Mouse (Mus musculus) CH12.LX (cell line): ENCODE measurements around the gene Shtn1. TPM values are rescaled to one million over a fixed set of nuclear protein-coding genes. Genes with fewer than 3 reads are reported as not detected.

Experiments used
- DNase-seq: peaks from one replicate; pipeline ENCODE4 v3.0.0-alpha.2; 2013; ENCODE audit errors: extremely low read depth
- H3K27ac ChIP-seq: 2 replicates; pipeline ENCODE4 v1.5.1; 2012; ENCODE audit warnings: low read depth, mild to moderate bottlenecking, control low read depth, moderate library complexity; ENCODE audit not compliant: insufficient read depth
- H3K27me3 ChIP-seq: replicated peaks from 2 replicates; pipeline ENCODE3; 2012; ENCODE audit warnings: inconsistent platforms
- H3K36me3 ChIP-seq, 2 experiments: replicated peaks in 1 of 2; 2 replicates each; pipeline versions ENCODE3 to v1.6.1; 2012; ENCODE audit warnings: inconsistent platforms in 1 of 2, low read length in 1 of 2, mild to moderate bottlenecking in 1 of 2, mixed read lengths in 1 of 2, moderate library complexity in 1 of 2; ENCODE audit not compliant: control insufficient read depth in 1 of 2, insufficient read depth in 1 of 2
- H3K4me1 ChIP-seq, 2 experiments: 2 replicates each; pipeline ENCODE4 v1.6.1; 2012; ENCODE audit warnings: inconsistent platforms in 1 of 2, moderate library complexity in 1 of 2; ENCODE audit not compliant: insufficient read depth in 2 of 2, control insufficient read depth in 1 of 2
- H3K4me2 ChIP-seq: 2 replicates; pipeline ENCODE4 v1.6.1; 2012; ENCODE audit warnings: low read depth, mild to moderate bottlenecking, control low read depth; ENCODE audit not compliant: poor library complexity, insufficient read depth, severe bottlenecking
- H3K4me3 ChIP-seq, 3 experiments: fragments of 150-350 bp in 1 of 3; sonication (generic) in 1 of 3; replicated peaks in 1 of 3; 2 replicates each; pipeline versions ENCODE3 to v1.5.1; 2011 to 2012; ENCODE audit warnings: low read depth in 2 of 3, low read length in 2 of 3, mild to moderate bottlenecking in 2 of 3, moderate library complexity in 2 of 3, control low read depth in 1 of 3, improper control_type of control experiment in 1 of 3, inconsistent platforms in 1 of 3, mixed read lengths in 1 of 3; ENCODE audit not compliant: poor library complexity in 1 of 3
- H3K79me2 ChIP-seq: replicated peaks from 2 replicates; pipeline ENCODE4 v1.6.1; 2012; ENCODE audit warnings: mild to moderate bottlenecking, moderate library complexity; ENCODE audit not compliant: control insufficient read depth, poor library complexity, insufficient read depth, severe bottlenecking; ENCODE audit errors: extremely low read depth
- H3K9ac ChIP-seq: 2 replicates; pipeline ENCODE4 v1.6.1; 2012; ENCODE audit warnings: low read depth, mild to moderate bottlenecking, control low read depth, moderate library complexity; ENCODE audit not compliant: insufficient read depth
- H3K9me3 ChIP-seq: replicated peaks from 2 replicates; pipeline ENCODE3; 2012; ENCODE audit warnings: low read length, inconsistent platforms, mixed read lengths
- CHD2 ChIP-seq: IDR thresholded peaks from 2 replicates; pipeline ENCODE4 v1.6.1; 2011; ENCODE audit warnings: low read length, improper control_type of control experiment
- CTCF ChIP-seq, 2 experiments: IDR thresholded peaks in 1 of 2; conservative IDR thresholded peaks in 1 of 2; 2 replicates each; pipeline ENCODE4 v1.5.1; 2011 to 2012; ENCODE audit warnings: low read depth in 2 of 2, low read length in 2 of 2, improper control_type of control experiment in 1 of 2, inconsistent platforms in 1 of 2, mild to moderate bottlenecking in 1 of 2, moderate library complexity in 1 of 2
- GABPA ChIP-seq: IDR thresholded peaks from 2 replicates; pipeline ENCODE4 v1.6.1; 2012; ENCODE audit warnings: low read depth, low read length, improper control_type of control experiment, inconsistent platforms; ENCODE audit not compliant: insufficient replicate concordance
- IRF4 ChIP-seq: IDR thresholded peaks from 2 replicates; pipeline ENCODE4 v1.6.1; 2014; ENCODE audit warnings: low read depth, mild to moderate bottlenecking, inconsistent platforms, low read length, improper control_type of control experiment
- JUN ChIP-seq: IDR thresholded peaks from 2 replicates; pipeline ENCODE4 v1.6.1; 2011; ENCODE audit warnings: low read depth, mild to moderate bottlenecking, low read length, improper control_type of control experiment, moderate library complexity; ENCODE audit not compliant: insufficient read depth
- JUND ChIP-seq: conservative IDR thresholded peaks from 2 replicates; pipeline ENCODE4 v1.6.1; 2011; ENCODE audit warnings: low read depth, low read length, improper control_type of control experiment
- MAZ ChIP-seq: IDR thresholded peaks from 2 replicates; pipeline ENCODE4 v1.6.1; 2012; ENCODE audit warnings: low read depth, mild to moderate bottlenecking, inconsistent platforms, low read length, improper control_type of control experiment, moderate library complexity
- MEF2A ChIP-seq: IDR thresholded peaks from 2 replicates; pipeline ENCODE4 v1.6.1; 2014; ENCODE audit warnings: low read depth, mild to moderate bottlenecking, inconsistent platforms, low read length, improper control_type of control experiment, borderline replicate concordance
- MXI1 ChIP-seq: IDR thresholded peaks from 2 replicates; pipeline ENCODE4 v1.6.1; 2011; ENCODE audit warnings: mild to moderate bottlenecking, low read depth, low read length, improper control_type of control experiment
- MYC ChIP-seq: IDR thresholded peaks from 2 replicates; pipeline ENCODE4 v1.6.1; 2011; ENCODE audit warnings: low read depth, mild to moderate bottlenecking, improper control_type of control experiment, low read length
- NELFE ChIP-seq: IDR thresholded peaks from 2 replicates; pipeline ENCODE4 v1.6.1; 2011; ENCODE audit warnings: low read depth, low read length, improper control_type of control experiment
- POLR2AphosphoS2 ChIP-seq: IDR thresholded peaks from 2 replicates; pipeline ENCODE4 v1.6.1; 2011; ENCODE audit warnings: low read depth, low read length, improper control_type of control experiment
- RCOR1 ChIP-seq: conservative IDR thresholded peaks from 2 replicates; pipeline ENCODE4 v1.6.1; 2012; ENCODE audit warnings: low read depth, mild to moderate bottlenecking, inconsistent platforms, low read length, improper control_type of control experiment
- TBP ChIP-seq: conservative IDR thresholded peaks from 2 replicates; pipeline ENCODE4 v1.6.1; 2011; ENCODE audit warnings: low read depth, low read length, improper control_type of control experiment
- USF2 ChIP-seq: conservative IDR thresholded peaks from 2 replicates; pipeline ENCODE4 v1.6.1; 2011; ENCODE audit warnings: low read depth, low read length, improper control_type of control experiment
- ZC3H11A ChIP-seq: IDR thresholded peaks from 2 replicates; pipeline ENCODE4 v1.6.1; 2012; ENCODE audit warnings: low read depth, mild to moderate bottlenecking, inconsistent platforms, low read length, improper control_type of control experiment
- ZKSCAN1 ChIP-seq: IDR thresholded peaks from 2 replicates; pipeline ENCODE4 v1.6.1; 2012; ENCODE audit warnings: low read depth, inconsistent platforms, low read length, improper control_type of control experiment, borderline replicate concordance
- ZMIZ1 ChIP-seq: IDR thresholded peaks from 2 replicates; pipeline ENCODE4 v1.6.1; 2012; ENCODE audit warnings: low read depth, mild to moderate bottlenecking, inconsistent platforms, low read length, improper control_type of control experiment
- dilution Hi-C: fragments of 300-500 bp; cut with MboI; formaldehyde crosslinking; loops from 2 replicates; pipeline ENCODE4 v1.14.3; 2020; ENCODE audit warnings: low sequenced_read_pairs; ENCODE audit not compliant: extremely low pct_unique_long_range_greater_than_20kb, extremely low pct_ligation_motif_present
- in situ Hi-C: fragments of 300-500 bp; cut with MboI; formaldehyde crosslinking; loops from 3 replicates; pipeline ENCODE4 v1.14.3; 2019; ENCODE audit warnings: low sequenced_read_pairs, low pct_ligation_motif_present, low pct_unique_long_range_greater_than_20kb, mixed read lengths
- polyA plus RNA-seq: library from polyadenylated mRNA; unstranded; fragments of >175 nt; gene quantifications from 2 replicates; pipeline ENCODE4 v1.2.1, GENCODE M21; 2012; ENCODE audit warnings: low read depth; ENCODE audit not compliant: insufficient read length
- total RNA-seq, 2 experiments: library from RNA; depleted of rRNA; stranded (reverse); fragments of 300-350 nt in 1 of 2; fragments of >200 nt in 1 of 2; gene quantifications; 2 replicates each; pipeline ENCODE4 v1.2.3; 2012 to 2014

Shtn1 gene
- total and polyA plus RNA-seq, 3 experiments, result 6.4 to 20.9 (median 12.1) TPM

- TF ChIP-seq JUN, result no peak
- TF ChIP-seq MAZ, result no peak
- TF ChIP-seq ZMIZ1, result no peak
- TF ChIP-seq IRF4, result no peak
- TF ChIP-seq JUND, result no peak
- TF ChIP-seq POLR2AphosphoS2, result no peak
- TF ChIP-seq RCOR1, result no peak
- no peak for TF ChIP-seq TBP
- TF ChIP-seq CHD2, result no peak
- TF ChIP-seq MEF2A, result no peak
- TF ChIP-seq NELFE, result no peak
- TF ChIP-seq MYC, result no peak
- TF ChIP-seq ZC3H11A, result no peak
- TF ChIP-seq CTCF (conservative IDR thresholded peaks at IDR 0.05 in 1 of 2, IDR thresholded peaks at IDR 0.05 in 1 of 2; ENCODE audit: low read depth in 2 of 2, low read length in 2 of 2), result no peak
- TF ChIP-seq ZKSCAN1, result no peak
- TF ChIP-seq USF2, result no peak
- TF ChIP-seq MXI1, result no peak
- TF ChIP-seq GABPA, result no peak
- TF ChIP-seq, all 38 proteins: peak for 0
- no peak overlapping the region for H3K4me2 ChIP-seq
- H3K36me3 ChIP-seq, result peaks cover 3 to 40% of the 10 kb centered on the region in 2 experiments
- H3K9me3 ChIP-seq, result no peaks in the 10 kb centered on the region
- H3K4me3 ChIP-seq, result no peak overlapping the region
- H3K27ac ChIP-seq, result no peak overlapping the region
- no peak overlapping the region for H3K9ac ChIP-seq
- in situ Hi-C loops, result no loop called here
- dilution Hi-C loops, result no loop called here
- no peaks in the 10 kb centered on the region for H3K27me3 ChIP-seq
- no peak for DNase-seq
- no peaks in the 10 kb centered on the region for H3K79me2 ChIP-seq
- no peaks in the 10 kb centered on the region for H3K4me1 ChIP-seq
These were observed 144.7 kb downstream of the Shtn1 start for GRCm38 (mm10) chr19:58931081-58931800.

Other genes starting within 250 kb of the Shtn1 start
- 0.25 and 0.34 TPM in 2 replicates for gene Eno4, start 132.7 kb downstream of the Shtn1 start, total RNA-seq (2012; rRNA removed)
- 1.1 and 1.2 TPM in 2 replicates for gene Eno4, start 132.7 kb downstream of the Shtn1 start, total RNA-seq (2014; rRNA removed)
- 1.3 and 1.6 TPM in 2 replicates for gene Eno4, start 132.7 kb downstream of the Shtn1 start, polyA plus RNA-seq
- gene Hspa12a, start 132.4 kb downstream of the Shtn1 start, total RNA-seq (2012; rRNA removed), result 0.92 and 1.4 TPM in 2 replicates
- gene Hspa12a, start 132.4 kb downstream of the Shtn1 start, total RNA-seq (2014; rRNA removed), result 1.2 and 1.4 TPM in 2 replicates
- 1.6 and 1.9 TPM in 2 replicates for gene Hspa12a, start 132.4 kb downstream of the Shtn1 start, polyA plus RNA-seq
- not detected in 2 replicates for gene Vax1, start 94.0 kb upstream of the Shtn1 start, total RNA-seq (2012; rRNA removed)
- gene Vax1, start 94.0 kb upstream of the Shtn1 start, total RNA-seq (2014; rRNA removed), result not detected in 2 replicates
- not detected in 2 replicates for gene Vax1, start 94.0 kb upstream of the Shtn1 start, polyA plus RNA-seq
- gene Kcnk18, start 143.1 kb upstream of the Shtn1 start, total RNA-seq (2012; rRNA removed), result not detected in 2 replicates
- not detected in 2 replicates for gene Kcnk18, start 143.1 kb upstream of the Shtn1 start, total RNA-seq (2014; rRNA removed)
- gene Kcnk18, start 143.1 kb upstream of the Shtn1 start, polyA plus RNA-seq, result not detected in 2 replicates
- 0.04 TPM in 2 replicates for gene Slc18a2, start 184.8 kb upstream of the Shtn1 start, total RNA-seq (2012; rRNA removed)
- not detected in 2 replicates for gene Slc18a2, start 184.8 kb upstream of the Shtn1 start, total RNA-seq (2014; rRNA removed)
- 0.50 and 0.86 TPM in 2 replicates for gene Slc18a2, start 184.8 kb upstream of the Shtn1 start, polyA plus RNA-seq
- 329 and 567 TPM in 2 replicates for gene Rps12-ps3, start 246.2 kb upstream of the Shtn1 start, total RNA-seq (2012; rRNA removed)
- gene Rps12-ps3, start 246.2 kb upstream of the Shtn1 start, total RNA-seq (2014; rRNA removed), result 1,801 and 1,885 TPM in 2 replicates
- gene Rps12-ps3, start 246.2 kb upstream of the Shtn1 start, polyA plus RNA-seq, result 2,237 and 3,509 TPM in 2 replicates